Mouse (Mus musculus): Measurements from ENCODE around the gene Cyld. TPM values are rescaled to one million over a fixed set of nuclear protein-coding genes. Genes with fewer than 3 reads are reported as not detected.

Cyld gene
- polyA plus RNA-seq, 1 experiment, result 8.9 TPM

- Histone ChIP-seq H3K4me1 (ENCODE audit: control insufficient read depth, insufficient read depth, insufficient read length, low read length) (no peaks in the 10 kb centered on the region), H3K27ac (replicated peaks; ENCODE audit: low read depth, low read length) (no peak overlapping the region), H3K4me3 (ENCODE audit: insufficient read depth, low read depth, low read length) (no peak overlapping the region)
Observed at GRCm38 (mm10) chr8:88793324-88793722, 96.5 kb downstream of the Cyld start.

GRCm38 (mm10) chr8:88793746-88794614, 97.2 kb downstream of the Cyld start:
- Histone ChIP-seq H3K27ac (replicated peaks; ENCODE audit: low read depth, low read length) (no peak overlapping the region), H3K4me3 (ENCODE audit: insufficient read depth, low read depth, low read length) (no peak overlapping the region), H3K4me1 (ENCODE audit: control insufficient read depth, insufficient read depth, insufficient read length, low read length) (no peaks in the 10 kb centered on the region)

- Histone ChIP-seq H3K4me1 (ENCODE audit: control insufficient read depth, insufficient read depth, insufficient read length, low read length) (no peaks in the 10 kb centered on the region), H3K4me3 (ENCODE audit: insufficient read depth, low read depth, low read length) (no peak overlapping the region), H3K27ac (replicated peaks; ENCODE audit: low read depth, low read length) (no peak overlapping the region)
Observed at GRCm38 (mm10) chr8:88794615-88794907, 97.7 kb downstream of the Cyld start.

- no peak overlapping the region for H3K27ac ChIP-seq (replicated peaks; ENCODE audit: low read depth, low read length)
- H3K4me1 ChIP-seq (ENCODE audit: control insufficient read depth, insufficient read depth, insufficient read length, low read length), result no peaks in the 10 kb centered on the region
- no peak overlapping the region for H3K4me3 ChIP-seq (ENCODE audit: insufficient read depth, low read depth, low read length)
Observed at GRCm38 (mm10) chr8:88795896-88796295, 99.1 kb downstream of the Cyld start.

- no peak overlapping the region for H3K4me3 ChIP-seq (ENCODE audit: insufficient read depth, low read depth, low read length)
- H3K4me1 ChIP-seq (ENCODE audit: control insufficient read depth, insufficient read depth, insufficient read length, low read length), result no peaks in the 10 kb centered on the region
- H3K27ac ChIP-seq (replicated peaks; ENCODE audit: low read depth, low read length), result no peak overlapping the region
Observed at GRCm38 (mm10) chr8:88796651-88797050, 99.8 kb downstream of the Cyld start.

Other genes starting within 250 kb of the Cyld start
- gene Nkd1, start 175.7 kb upstream of the Cyld start, polyA plus RNA-seq (2012; ENCODE audit: insufficient read depth, insufficient read length, missing spikeins), result 1.0 and 2.6 TPM in 2 replicates
- 1.2 and 1.9 TPM in 2 replicates for gene Snx20, start 60.9 kb upstream of the Cyld start, polyA plus RNA-seq (2012; ENCODE audit: insufficient read depth, insufficient read length, missing spikeins)
- gene Nod2, start 49.7 kb upstream of the Cyld start, polyA plus RNA-seq (2012; ENCODE audit: insufficient read depth, insufficient read length, missing spikeins), result 0.24 and 0.58 TPM in 2 replicates

Data from brown adipose tissue, adult 24 weeks (tissue).